Mouse (Mus musculus) embryonic fibroblast, embryonic 13.5 days (primary cell): ENCODE measurements around the gene Phlpp1.

Experiments used
- CTCF ChIP-seq: IDR thresholded peaks from 2 replicates; pipeline ENCODE4 v1.5.1; 2011; ENCODE audit warnings: mild to moderate bottlenecking, control low read depth, low read length, moderate library complexity, borderline replicate concordance; ENCODE audit not compliant: insufficient read depth
- POLR2A ChIP-seq: IDR thresholded peaks from 2 replicates; pipeline ENCODE4 v1.6.1; 2011; ENCODE audit warnings: low read depth, mild to moderate bottlenecking, control low read depth, low read length, moderate library complexity

DNA sequence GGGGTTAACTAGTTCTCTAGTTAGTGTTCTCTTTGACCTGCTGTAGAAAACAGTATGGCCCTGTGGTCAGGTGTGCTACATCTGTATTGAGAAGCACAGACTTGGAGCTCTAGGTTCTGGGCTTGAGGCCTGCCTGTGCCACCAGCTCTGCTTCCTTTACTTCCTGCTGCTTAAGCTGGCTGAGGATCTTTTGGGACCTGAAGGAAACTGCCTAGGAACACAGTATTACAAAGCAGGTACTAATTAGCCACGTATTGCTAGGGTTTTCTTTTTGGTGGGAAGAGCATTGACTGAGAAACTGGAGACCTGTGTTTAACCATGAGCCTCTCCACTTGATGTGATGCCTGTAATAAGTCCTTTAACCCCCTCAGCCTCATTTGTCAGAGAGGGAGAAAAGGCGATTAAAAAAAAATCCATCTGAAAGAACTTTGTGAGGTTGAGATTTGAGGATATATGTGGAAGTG is 13.9 kb downstream of the Phlpp1 start:
- TF ChIP-seq POLR2A (no peak), CTCF (no peak)
